Mouse (Mus musculus) cerebellum, adult 11-12 months (tissue): ENCODE measurements around the gene Dnaaf2.
"Not testable (repeated sequence)": the region's sequence is repeated elsewhere in the genome, so short reads cannot be mapped to it uniquely, and the experiment has no call there.

Experiments
- DNase-seq: peaks from one replicate; pipeline ENCODE4 v3.0.0; 2022

Gene Dnaaf2

GRCm38 (mm10) chr12:69197378-69198163 lies 658 bp downstream of the Dnaaf2 start:
- peak; percentile 61 for DNase-seq

DNA sequence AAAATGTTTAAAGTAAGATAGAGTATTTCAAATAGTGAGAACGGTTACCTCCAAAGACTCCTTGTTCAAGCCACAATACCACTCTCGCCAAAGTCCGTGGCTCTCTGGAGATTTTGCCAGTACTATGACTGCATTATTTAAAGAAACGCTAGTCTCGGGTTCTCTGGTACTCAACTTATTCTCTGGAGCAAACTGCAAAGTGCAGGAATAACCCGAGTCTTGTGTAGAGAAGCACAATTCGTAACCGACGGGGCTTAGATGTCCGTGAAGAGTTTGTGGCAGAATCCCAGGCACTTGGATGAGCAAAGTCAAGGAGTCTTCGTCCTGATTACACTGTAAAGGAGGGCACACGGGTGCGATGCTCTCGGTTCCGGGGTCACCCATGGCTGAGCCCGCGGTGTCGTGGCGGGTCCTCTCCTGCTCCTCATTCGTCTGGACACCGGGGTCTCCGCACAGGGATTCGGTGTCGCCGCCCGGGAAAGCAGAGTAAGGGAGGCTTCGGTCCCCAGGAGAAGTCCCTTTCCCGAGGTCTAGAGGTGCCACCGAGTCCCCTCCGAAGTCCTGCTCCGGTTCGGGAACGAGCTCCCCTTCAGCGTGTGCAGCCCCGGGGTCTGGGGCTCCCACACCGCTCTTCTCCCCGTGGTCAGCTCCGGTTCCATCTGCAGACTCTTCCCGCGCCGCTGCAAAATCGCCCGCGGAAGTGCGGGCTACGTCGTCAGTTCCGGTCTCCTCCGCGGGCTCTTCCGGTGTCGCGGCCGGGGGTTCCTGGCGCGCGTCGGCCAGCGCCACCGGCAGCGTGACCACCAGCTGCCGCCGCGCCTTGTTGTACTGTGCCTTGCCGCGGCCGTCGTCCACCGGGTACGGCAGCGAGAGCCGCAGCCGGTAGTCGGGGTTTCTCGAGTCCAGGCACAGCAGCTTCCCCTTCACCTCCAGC lies 1.5 kb downstream of the Dnaaf2 start, which contains the start of gene Gm49383:
TSS of gene Gm49383 (minus strand) at position 661 of the 934 bp plus-strand sequence.
- DNase-seq, result peak; percentile 73

DNA sequence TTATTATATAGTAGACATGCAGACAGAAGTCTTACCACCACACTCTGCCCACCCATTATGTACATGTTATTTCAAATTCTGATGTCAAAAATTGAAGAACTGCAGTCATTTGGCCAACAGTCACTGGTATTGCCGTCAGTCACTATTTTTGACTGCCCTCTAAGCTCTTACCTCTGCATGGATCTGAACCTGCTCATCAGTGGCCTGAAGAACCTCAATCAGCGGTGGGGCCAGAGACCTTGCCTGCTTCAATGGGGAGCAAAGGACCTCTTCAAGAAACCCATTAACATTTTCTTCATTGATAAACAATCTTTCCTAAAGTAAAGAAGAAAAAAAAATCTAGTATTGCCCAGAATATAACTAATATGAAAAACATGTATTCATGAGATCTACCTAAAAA lies 5.6 kb downstream of the Dnaaf2 start:
- DNase-seq, result no peak

GRCm38 (mm10) chr12:69191396-69191795 lies 6.8 kb downstream of the Dnaaf2 start:
- no peak for DNase-seq

DNA sequence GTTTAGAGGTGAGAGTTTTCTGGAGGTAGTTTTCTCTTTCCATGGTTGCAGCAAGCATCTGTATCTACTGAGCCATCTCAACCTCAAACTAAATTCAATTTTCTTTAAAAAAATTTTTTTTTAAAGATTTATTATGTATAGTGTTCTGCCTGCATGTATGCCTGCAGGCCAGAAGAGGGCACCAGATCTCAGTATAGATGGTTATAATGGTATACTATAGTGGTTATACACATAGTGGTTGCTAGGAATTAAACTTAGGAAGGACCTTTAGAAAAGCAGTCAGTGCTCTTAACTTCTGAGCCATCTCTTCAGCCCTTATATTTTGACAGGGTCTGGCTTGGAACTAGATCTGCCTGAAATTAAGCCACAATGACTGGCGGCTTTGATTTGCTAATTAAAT lies 7.7 kb downstream of the Dnaaf2 start:
- DNase-seq, result no peak

GRCm38 (mm10) chr12:69190074-69190473 lies 8.2 kb downstream of the Dnaaf2 start:
- no peak for DNase-seq

GRCm38 (mm10) chr12:69186811-69187471 lies 11.3 kb downstream of the Dnaaf2 start:
- no peak for DNase-seq

DNA sequence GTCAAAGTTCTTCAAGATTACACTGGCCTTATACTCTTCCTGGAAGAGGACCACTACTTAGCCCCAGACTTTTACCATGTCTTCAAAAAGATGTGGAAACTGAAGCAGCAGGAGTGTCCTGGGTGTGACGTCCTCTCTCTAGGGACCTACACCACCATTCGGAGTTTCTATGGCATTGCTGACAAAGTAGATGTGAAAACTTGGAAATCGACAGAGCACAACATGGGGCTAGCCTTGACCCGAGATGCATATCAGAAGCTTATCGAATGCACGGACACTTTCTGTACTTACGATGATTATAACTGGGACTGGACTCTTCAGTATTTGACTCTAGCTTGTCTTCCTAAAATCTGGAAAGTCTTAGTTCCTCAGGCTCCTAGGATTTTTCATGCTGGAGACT lies 12.9 kb downstream of the Dnaaf2 start:
- DNase-seq, result no peak

DNA sequence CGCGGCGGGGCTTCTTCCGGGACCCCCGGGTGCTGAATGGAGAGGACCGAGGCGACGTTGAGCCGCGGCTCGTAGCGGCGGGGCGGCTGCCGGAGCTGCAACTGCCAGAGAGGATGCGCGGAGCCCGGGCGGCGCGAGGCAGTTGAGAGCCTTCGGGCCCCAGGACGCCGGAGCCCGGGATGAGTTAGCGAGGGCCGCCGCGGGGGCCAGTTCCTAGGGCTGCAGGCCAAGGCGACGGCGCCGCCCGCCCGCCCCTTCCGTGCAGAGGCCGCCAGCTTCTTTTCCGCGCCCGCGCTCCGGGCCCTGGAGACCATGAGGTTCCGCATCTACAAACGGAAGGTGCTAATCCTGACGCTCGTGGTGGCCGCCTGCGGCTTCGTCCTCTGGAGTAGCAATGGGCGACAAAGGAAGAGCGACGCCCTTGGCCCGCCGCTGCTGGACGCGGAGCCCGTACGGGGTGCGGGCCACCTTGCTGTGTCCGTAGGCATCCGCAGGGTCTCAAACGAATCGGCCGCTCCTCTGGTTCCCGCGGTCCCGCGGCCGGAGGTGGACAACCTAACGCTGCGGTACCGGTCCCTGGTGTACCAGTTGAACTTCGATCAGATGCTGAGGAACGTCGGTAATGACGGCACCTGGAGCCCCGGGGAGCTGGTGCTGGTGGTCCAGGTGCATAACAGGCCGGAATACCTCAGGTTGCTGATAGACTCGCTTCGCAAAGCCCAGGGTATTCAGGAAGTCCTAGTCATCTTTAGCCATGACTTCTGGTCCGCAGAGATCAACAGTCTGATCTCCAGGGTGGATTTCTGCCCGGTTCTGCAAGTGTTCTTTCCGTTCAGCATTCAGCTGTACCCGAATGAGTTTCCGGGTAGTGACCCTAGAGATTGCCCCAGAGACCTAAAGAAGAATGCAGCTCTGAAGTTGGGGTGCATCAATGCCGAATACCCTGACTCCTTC lies 13.6 kb downstream of the Dnaaf2 start:
- DNase-seq, result no peak

DNA sequence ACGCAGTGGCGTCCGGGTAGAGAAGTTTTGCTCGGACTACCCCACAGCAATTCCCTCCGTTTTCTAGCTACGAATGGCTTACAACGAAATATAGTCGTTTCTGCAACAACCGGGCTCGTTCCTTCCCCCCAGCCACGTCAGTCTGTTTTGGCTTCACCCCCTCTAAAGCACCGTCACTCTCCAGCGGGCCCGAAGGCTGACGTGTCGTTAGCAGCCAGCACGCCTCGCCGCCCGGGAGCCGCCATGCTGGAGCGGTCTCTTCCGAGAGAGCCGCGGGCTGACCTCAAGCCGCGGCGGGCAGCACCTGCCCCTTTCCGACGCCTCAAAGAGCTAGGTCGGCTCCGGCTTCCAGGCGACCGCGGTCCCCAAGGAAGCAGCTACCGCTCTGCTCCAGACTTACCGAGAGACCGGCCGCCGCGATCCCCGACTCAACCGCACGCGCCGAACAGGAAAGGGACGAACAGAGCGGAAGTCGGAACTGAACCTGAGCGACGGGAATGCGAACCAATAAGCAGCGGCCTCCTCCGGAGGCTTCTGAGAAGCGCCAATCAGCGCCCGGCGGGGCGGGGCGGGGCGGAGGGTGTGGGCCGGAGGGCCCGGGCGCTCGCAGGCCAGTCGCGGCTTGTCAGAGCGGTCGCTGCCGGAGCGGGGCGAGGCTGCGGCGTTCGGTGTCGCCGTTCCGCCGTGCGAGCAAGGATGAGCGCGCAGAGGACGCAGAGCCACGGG lies 14.5 kb downstream of the Dnaaf2 start, which contains the start of the genes Rpl36al and Mgat2:
TSS of gene Rpl36al (minus strand) at position 501 of the 726 bp plus-strand sequence.
TSS of gene Mgat2 (plus strand) at position 575 of the 726 bp plus-strand sequence.
- peak; percentile 98 for DNase-seq

DNA sequence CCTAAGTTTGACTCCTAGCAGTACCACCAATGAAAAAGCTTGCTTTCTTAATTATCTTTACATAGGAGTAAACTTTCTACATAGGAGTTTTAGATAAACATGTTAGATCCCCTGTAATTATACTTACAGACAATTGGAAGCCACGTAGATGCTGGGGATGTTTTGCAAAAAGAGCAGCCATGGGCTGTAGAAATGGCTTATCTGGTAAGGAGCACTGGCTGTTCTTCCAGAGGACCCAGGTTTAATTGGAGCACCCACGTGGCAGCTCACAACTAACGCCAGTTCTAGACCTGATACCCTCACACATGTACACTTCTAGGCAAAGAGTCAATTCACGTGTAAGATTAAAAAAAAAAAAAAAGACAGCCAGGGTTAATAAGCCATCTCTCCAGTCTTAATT lies 16.4 kb downstream of the Dnaaf2 start:
- DNase-seq, result no peak

DNA sequence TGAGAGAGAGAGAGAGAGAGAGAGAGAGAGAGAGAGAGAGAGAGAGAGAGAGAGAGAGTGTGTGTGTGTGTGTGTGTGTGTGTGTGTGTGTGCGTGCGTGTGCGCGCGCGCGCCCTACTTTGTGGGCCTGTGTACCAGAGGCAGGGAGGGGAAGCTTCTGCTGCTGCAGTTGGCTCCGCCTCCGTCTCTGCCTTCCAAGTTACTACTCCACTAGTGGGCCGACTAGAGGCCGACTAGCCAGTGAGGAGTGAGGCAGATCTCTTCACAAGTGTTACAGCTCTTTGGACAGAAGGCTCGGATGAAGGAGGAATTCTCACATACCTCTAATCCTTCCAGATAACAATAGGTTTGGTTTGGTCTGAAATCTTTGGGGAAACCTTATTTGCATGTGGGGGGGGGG lies 18.9 kb downstream of the Dnaaf2 start:
- DNase-seq, result no peak

- DNase-seq, result no peak
These were observed 20.7 kb downstream of the Dnaaf2 start for GRCm38 (mm10) chr12:69177526-69177925.

DNA sequence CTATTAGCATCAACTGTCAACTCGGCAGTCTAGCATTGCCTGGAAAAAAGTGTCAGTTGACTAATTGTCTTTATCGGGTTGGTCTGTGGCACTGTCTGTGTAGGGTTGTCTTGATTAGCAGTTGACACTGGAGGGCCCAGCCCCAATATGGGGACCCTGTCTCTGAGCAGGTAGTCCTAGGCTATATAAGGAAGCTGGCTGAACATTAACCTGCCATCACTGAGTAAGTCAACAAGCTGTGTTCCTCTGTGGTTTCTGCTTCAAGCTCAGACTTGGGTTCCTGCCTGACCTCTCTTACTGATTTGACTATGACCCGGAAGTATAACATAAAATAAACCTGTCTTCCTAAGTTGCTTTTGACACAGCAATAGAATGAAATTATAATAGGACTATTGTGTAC lies 22.3 kb downstream of the Dnaaf2 start:
- no peak for DNase-seq

- no peak for DNase-seq
These were observed 26.9 kb downstream of the Dnaaf2 start for GRCm38 (mm10) chr12:69171307-69171706.

- DNase-seq, result peak; percentile 82
These were observed 29.6 kb downstream of the Dnaaf2 start, which contains the start of gene Lrr1 for GRCm38 (mm10) chr12:69168461-69169106. Lrr1 (plus strand) TSS chr12:69168814.

DNA sequence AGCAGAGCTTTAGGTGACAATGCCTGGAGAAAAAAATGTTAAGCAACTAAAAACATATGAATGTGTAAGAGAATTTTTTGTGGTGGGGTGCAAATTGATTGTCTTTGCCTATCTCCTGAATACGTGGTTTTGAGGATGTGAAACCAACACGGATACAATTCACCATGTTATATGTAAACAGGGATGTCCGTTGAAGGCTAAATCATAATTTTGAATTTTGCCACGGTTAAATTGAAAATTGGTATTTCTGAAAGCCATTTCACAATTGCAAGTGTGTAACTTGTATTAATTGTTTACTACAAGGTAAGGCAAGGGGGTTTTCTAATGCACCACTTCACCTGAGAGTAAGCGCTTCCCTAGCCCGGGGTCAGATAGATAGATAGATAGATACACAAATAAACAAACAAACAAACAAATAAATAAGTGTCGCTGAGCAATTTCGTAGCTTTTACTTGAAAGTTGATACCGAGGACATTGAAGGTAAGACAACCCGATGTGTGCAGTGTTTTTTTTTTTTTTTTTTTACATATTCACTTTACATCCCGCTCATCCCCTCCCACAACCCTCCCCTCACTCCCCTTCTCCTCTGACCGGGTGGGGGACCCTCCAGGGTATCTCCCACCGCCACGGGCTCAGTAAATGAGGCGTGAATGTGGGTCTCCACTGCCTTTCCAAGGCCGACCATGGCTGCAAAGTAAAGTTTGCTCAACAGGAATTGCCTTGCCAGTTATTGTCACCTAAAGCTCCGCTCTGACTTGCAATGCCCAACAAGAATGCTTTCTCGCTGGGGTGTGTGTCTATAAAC lies 30.4 kb downstream of the Dnaaf2 start:
- DNase-seq, result no peak

GRCm38 (mm10) chr12:69166861-69167581 lies 31.2 kb downstream of the Dnaaf2 start:
- not testable (repeated sequence) for DNase-seq

DNA sequence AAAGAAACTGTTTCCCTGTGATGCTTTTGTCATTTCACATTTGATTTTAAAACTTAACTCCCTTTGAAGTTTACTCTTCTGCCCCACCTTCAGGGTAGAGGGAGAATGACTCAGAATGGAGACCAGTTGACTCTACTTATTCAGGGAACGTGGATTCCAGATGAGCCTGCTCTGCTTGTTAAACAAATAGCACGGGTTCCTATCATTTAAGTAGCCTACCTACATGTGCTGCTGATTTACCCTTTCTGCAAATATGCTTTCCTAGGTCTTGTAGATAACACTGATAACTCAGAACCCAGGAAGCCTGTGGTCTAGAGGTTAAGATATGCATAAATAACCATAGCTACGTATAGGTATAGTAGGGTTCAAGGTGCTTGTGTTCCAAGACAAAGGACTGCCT lies 33.3 kb downstream of the Dnaaf2 start:
- DNase-seq, result no peak
